Mouse (Mus musculus): ENCODE results near the gene Paqr5.

The Paqr5 gene

DNA sequence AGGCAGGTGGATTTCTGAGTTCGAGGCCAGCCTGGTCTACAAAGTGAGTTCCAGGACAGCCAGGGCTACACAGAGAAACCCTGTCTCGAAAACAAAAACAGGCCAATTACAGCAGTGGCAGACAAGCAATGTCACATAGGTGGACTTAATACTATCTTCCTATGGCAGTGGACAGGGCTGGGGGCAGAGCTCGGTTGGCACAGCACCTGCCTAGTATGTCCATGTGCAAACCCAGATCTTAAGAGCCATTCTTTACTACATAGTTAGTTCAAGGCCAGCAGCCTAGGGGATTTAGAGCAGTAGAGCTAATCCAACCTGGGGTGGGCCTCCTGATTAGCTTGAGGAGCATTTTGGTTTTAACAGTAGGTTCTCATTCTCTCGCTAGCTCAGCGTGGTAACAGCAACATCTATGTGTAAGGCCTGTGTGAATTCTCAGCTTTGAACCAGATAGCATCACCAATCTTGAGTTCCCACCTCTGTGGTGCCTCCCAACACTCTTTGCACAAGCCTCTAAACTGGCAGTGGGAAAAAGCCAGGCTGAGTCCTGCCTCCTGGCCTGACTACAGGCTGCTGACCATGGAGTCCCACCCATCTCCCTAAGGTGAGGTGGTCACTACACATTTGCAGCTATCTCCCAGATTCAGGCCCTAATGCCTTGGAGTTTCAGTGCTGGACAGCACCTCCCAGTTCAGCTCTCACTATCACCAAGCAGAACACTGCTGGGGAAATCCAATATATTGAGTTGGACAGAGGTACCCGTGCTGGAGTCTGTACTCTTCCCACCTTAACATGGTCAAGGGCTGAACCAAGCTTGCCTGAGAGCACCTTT, 115.1 kb downstream of the Paqr5 start:
- CTCF ChIA-PET = interaction anchor here (0.5 kb wide), 1 partner anchor 13 kb away, joined by 3 read pairs; no protein-coding TSS in a partner anchor

DNA sequence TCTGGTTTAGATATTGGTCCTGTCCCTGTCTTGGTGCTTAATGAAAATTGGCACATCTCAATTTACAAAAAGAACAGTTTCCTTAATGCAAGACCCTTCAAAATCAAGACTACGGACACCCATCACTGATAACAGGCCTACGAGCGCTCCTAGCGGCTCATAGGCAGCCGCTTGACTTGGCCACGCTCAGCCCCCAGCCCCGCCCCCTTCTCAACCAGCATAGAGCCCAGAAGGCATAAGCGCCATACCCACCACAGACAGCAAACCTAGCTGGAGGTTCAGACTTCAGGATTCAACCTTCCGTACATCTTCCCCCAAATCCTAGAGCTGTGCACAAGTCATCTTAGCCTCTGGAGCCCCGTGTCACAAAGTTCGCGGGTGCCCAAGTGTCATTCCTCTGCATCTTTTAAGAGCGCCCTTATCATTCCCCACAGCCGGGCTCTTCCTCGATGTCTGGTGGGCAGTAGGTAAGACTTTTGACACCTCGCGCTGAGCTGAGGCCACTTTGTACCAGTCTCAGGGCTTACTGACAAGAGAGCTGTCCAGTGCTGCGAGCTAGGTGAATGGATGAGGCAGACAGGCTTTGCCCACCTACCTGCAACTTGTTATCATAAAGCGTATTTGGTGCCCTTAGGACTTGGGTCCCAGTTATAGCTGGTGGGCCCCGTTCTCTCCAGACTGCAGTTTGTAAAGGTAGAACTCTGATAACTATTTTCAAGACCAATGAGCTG, 116.0 kb downstream of the Paqr5 start:
- CTCF ChIA-PET = no interaction called here

DNA sequence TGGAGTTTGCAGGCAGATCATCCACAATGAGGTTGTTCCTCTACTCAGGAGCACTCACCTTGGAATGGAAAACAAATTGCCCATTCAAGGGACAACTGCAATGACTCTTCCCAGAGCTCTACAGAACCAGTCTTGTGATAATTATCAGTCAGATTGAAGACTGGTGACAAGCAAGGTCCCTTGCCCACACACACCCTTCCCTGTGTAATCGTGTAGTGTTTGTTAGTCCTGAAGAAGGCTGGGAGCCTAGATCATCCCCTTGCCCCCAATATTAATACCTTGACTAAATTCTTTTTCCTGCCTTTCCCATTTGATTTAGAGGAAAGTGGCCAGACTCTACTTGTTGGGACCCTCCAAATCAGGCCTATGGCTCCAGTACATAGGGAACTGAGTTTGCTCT, 117.0 kb downstream of the Paqr5 start:
- CTCF ChIA-PET = no interaction called here

DNA sequence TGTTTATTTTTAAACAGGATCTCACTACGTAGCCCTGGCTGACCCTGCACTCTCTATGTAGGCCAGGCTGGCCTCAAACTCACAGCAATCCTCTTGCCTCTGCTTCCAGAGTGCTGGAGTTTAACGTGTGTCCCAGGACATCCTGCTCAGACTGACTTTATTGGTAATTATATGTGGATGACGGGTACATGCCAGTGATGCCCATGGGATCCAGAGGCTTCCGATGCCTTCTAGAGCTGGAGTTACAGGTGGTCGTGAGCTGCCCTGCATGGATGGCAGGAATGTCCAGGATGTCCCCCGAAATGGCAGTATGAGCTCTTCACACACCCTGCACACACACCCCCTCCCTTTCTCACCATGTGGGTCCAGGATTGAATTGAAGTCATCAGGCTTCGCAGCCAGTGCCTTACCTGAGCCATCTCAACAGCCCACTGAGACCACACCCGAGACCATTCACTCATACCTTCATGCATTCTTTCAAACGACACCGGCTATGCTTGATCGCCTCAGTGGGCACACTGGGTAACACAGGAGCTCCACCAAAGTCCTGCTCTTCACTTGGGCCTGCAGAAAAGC, 117.7 kb downstream of the Paqr5 start:
- CTCF ChIA-PET = interaction anchor here (0.6 to 0.9 kb wide), 2 partner anchors 18 to 889 kb away, joined by 3 read pairs; no protein-coding TSS in a partner anchor

DNA sequence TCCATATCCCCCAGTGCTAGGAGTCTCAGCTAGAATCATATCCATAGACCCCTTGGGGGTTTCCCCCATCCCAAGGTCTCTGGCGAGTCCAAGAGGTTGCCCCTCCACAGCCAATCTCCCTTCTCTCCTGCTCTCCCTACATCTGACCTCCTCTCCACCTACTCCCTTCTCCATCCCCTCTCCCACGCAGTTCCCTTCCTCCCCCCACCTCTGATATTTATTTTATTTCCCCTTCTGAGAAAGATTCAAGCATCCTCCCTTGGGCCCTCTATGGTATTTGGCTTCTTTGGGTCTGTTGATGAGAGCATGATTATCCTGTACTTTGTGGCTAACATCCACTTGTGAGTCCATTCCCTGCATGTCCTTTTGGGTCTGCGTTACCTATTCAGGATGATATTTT, 118.3 kb downstream of the Paqr5 start:
- CTCF ChIA-PET = interaction anchor here (0.6 to 0.9 kb wide), 2 partner anchors 17 to 888 kb away, joined by 3 read pairs; no protein-coding TSS in a partner anchor

DNA sequence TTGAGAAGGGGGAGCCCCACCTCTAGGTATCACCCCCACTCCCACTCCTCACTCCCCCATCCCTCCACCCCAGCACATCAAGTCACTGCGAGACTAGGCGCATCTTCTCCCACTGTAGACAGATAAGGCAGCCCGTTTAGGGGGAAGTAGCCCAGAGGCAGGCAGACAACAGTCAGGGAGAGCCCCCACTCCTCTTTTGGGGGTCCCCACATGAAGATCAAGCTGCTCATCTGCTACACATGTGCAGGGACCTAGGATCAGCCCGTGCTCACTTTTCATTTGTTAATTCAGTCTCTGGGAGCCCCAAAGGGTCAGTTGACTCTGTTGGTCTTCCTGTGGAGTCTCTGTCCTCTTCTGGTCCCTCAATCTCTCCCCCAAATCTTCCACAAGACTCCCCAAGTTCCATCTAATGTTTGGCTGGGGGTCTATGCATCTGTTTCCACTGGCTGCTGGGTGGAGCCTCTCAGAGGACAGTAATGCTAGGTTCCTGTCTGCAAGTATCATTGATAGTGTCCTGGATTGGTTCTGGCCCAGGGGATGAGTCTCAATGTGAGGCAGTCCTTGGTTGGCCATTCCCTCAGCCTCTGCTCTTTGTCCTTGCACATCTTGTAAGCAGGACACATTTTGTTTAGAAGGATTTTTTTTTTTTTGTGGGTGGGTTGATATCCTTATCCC, 118.9 kb downstream of the Paqr5 start:
- CTCF ChIA-PET = no interaction called here

DNA sequence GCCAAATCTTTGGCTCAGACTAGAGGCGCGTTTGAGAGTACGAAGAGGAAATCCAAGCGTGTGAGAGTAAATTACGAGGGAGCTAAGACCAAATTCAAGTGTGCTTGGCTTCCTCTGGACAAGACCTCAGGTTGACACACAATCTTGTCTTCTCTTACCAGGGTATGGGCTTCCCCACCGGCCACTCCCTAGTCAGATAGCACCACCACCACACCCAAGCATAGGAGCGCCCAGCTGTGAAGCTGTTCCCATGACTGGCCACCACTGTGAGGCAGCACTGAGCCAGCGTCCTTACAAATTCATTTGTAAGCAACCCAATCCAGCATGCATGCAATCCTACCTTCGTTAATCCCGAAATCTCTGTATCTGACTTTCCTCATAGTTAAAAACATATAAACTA, 119.7 kb downstream of the Paqr5 start:
- CTCF ChIA-PET = interaction anchor here (0.7 kb wide), 1 partner anchor 783 kb away, joined by 12 read pairs; no protein-coding TSS in a partner anchor

DNA sequence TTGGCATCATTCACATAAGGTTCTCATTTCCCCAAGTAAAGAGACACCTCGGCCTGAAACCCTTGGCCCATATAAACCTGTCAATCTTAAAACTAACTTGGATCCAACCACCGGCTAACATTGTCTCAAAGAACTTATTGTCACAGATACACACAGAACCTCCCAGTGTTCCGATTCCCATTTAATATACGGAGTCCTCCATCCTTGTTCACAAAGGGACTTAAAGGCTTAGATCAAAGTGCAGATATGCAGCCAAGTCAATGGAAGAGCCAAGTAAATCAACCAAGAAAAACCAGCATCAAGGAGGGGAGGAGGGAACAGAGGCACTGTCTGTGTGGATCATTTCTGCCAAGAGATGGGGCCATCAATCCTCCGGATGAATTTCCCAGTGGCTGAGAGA, 121.1 kb downstream of the Paqr5 start:
- CTCF ChIA-PET = no interaction called here

DNA sequence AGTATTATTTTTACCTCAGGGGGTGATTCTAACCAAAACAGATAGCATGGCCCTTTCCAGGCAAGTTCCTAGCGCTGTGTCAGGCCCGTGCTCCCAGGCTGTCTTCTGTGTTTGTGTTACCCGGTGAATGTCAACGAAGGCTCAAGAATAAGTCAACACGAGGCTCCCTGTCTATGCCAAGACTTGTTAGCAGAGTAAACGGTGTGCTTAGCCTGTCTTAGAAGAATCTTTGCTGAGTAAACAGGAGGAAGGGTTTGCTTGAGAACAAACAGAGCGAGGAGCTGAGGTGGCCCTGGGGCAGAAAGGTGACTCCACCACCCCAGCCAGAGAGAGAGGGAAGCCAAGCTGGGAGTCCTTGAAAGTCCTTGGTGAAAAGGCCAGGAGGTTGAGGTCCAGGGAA, 122.5 kb downstream of the Paqr5 start:
- CTCF ChIA-PET = interaction anchor here (0.5 to 0.9 kb wide), 2 partner anchors 859 to 1000 kb away, joined by 3 to 6 read pairs; no protein-coding TSS in a partner anchor

All from spleen, embryonic (tissue).